Mouse (Mus musculus) adrenal gland, adult 2 months (tissue): Measurements from ENCODE around the gene Gm6096. TPM values are rescaled to one million over a fixed set of nuclear protein-coding genes. Genes with fewer than 3 reads are reported as not detected.
"Not testable (repeated sequence)": the region's sequence is repeated elsewhere in the genome, so short reads cannot be mapped to it uniquely, and the experiment has no call there.

Source experiments
- DNase-seq: peaks from one replicate; pipeline ENCODE4 v3.0.0; 2021
- long read RNA-seq: library from polyadenylated mRNA; stranded (forward); transcript quantifications from one replicate; pipeline ENCODE4 v2.0.0, GENCODE M21; 2021
- polyA plus RNA-seq: library from polyadenylated mRNA; depleted of rRNA; stranded (reverse); fragments of >200 nt; gene quantifications from 2 replicates; pipeline ENCODE4 v1.2.3, GENCODE M21; 2012; rRNA removed
- total RNA-seq, 2 experiments: library from RNA; stranded (reverse); gene quantifications; 2 replicates each; pipeline ENCODE4 v1.2.3; 2021

The Gm6096 gene
- total RNA-seq (not detected), polyA plus RNA-seq (not detected in 2 replicates)
- long read RNA-seq, result 0 reads

- no peak for DNase-seq
Observed at GRCm38 (mm10) chr7:34250738-34251137, at the start of gene Gm6096. Gene Gm6096 (plus strand): TSS chr7:34251038.

GRCm38 (mm10) chr7:34202147-34202546 is 48.7 kb upstream of the Gm6096 start:
- DNase-seq, result not testable (repeated sequence)

GRCm38 (mm10) chr7:34206331-34206730 is 44.5 kb upstream of the Gm6096 start:
- no peak for DNase-seq

GRCm38 (mm10) chr7:34208027-34208745 is 42.7 kb upstream of the Gm6096 start:
- DNase-seq, result no peak

- DNase-seq, result no peak
Observed at GRCm38 (mm10) chr7:34213281-34213680, 37.6 kb upstream of the Gm6096 start.

GRCm38 (mm10) chr7:34214644-34215043 is 36.2 kb upstream of the Gm6096 start:
- DNase-seq, result no peak

- no peak for DNase-seq
Observed at GRCm38 (mm10) chr7:34215481-34215880, 35.4 kb upstream of the Gm6096 start.

- no peak for DNase-seq
Observed at GRCm38 (mm10) chr7:34216474-34216873, 34.4 kb upstream of the Gm6096 start.

- no peak for DNase-seq
Observed at GRCm38 (mm10) chr7:34218496-34218895, 32.3 kb upstream of the Gm6096 start.

- DNase-seq, result no peak
Observed at GRCm38 (mm10) chr7:34221594-34222250, 29.1 kb upstream of the Gm6096 start.

- no peak for DNase-seq
Observed at GRCm38 (mm10) chr7:34222340-34222739, 28.5 kb upstream of the Gm6096 start.

- DNase-seq, result peak; percentile 55
Observed at GRCm38 (mm10) chr7:34224308-34224707, 26.5 kb upstream of the Gm6096 start.

GRCm38 (mm10) chr7:34226086-34226485 is 24.8 kb upstream of the Gm6096 start:
- no peak for DNase-seq

- no peak for DNase-seq
Observed at GRCm38 (mm10) chr7:34226846-34227245, 24.0 kb upstream of the Gm6096 start.

GRCm38 (mm10) chr7:34228641-34229040 is 22.2 kb upstream of the Gm6096 start:
- DNase-seq, result no peak

- no peak for DNase-seq
Observed at GRCm38 (mm10) chr7:34229153-34229552, 21.7 kb upstream of the Gm6096 start.

GRCm38 (mm10) chr7:34229691-34230111 is 21.1 kb upstream of the Gm6096 start:
- DNase-seq, result peak; percentile 68

- DNase-seq, result peak; percentile 89
Observed at GRCm38 (mm10) chr7:34230116-34230515, 20.7 kb upstream of the Gm6096 start, which contains the start of gene Gpi1. Gene Gpi1 (minus strand): TSS chr7:34230336.

GRCm38 (mm10) chr7:34232785-34233725 is 17.8 kb upstream of the Gm6096 start:
- no peak for DNase-seq

GRCm38 (mm10) chr7:34233909-34234609 is 16.8 kb upstream of the Gm6096 start:
- DNase-seq, result peak; percentile 100
